Mouse (Mus musculus) large intestine, adult 2 months (tissue): ENCODE data around the gene Slc25a33. TPM values are rescaled to one million over a fixed set of nuclear protein-coding genes. Genes with fewer than 3 reads are reported as not detected.
"Not testable (repeated sequence)": the region's sequence is repeated elsewhere in the genome, so short reads cannot be mapped to it uniquely, and the experiment has no call there.

Source experiments
- DNase-seq: peaks from one replicate; pipeline ENCODE4 v3.0.0-alpha.2; 2012; ENCODE audit warnings: low read depth, low spot score
- WGBS: fragments of 180-500 bp; shearing (Covaris S2); methylation state at CpG from one replicate; pipeline ENCODE4 v1.1.7; 2018; 5-methylcytosine and 5-hydroxymethylcytosine counted together
- polyA plus RNA-seq: library from polyadenylated mRNA; depleted of rRNA; stranded (reverse); fragments of >200 nt; gene quantifications from 2 replicates; pipeline ENCODE4 v1.2.3, GENCODE M21; 2012

Gene Slc25a33
- polyA plus RNA-seq, 1 experiment, result 5.2 TPM

GRCm38 (mm10) chr4:149772394-149772793, 1.7 kb downstream of the Slc25a33 start:
- no peak for DNase-seq
- WGBS, result 15% methylated on average over 2 of the region's 2 CpGs

GRCm38 (mm10) chr4:149765201-149765600, 8.9 kb downstream of the Slc25a33 start:
- WGBS, result 45% methylated on average over 5 of the region's 5 CpGs
- no peak for DNase-seq

- DNase-seq, result no peak
- 47% methylated on average over 2 of the region's 2 CpGs for WGBS
These were observed 10.7 kb downstream of the Slc25a33 start for GRCm38 (mm10) chr4:149763335-149763734.

- 34% methylated on average over 5 of the region's 5 CpGs for WGBS
- no peak for DNase-seq
These were observed 14.6 kb downstream of the Slc25a33 start for GRCm38 (mm10) chr4:149759517-149759916.

- DNase-seq, result no peak
- 68% methylated on average over 6 of the region's 6 CpGs for WGBS
These were observed 15.7 kb downstream of the Slc25a33 start for GRCm38 (mm10) chr4:149758423-149758822.

GRCm38 (mm10) chr4:149756546-149756945, 17.5 kb downstream of the Slc25a33 start:
- DNase-seq, result not testable (repeated sequence)
- WGBS, result 81% methylated on average over 7 of the region's 7 CpGs

- DNase-seq, result no peak
- 77% methylated on average over 3 of the region's 3 CpGs for WGBS
These were observed 21.2 kb downstream of the Slc25a33 start for GRCm38 (mm10) chr4:149752836-149753235.

GRCm38 (mm10) chr4:149752124-149752799, 21.8 kb downstream of the Slc25a33 start:
- 41% methylated on average over 17 of the region's 17 CpGs for WGBS
- no peak for DNase-seq

- 84% methylated on average over 5 of the region's 5 CpGs for WGBS
- DNase-seq, result no peak
These were observed 23.4 kb downstream of the Slc25a33 start for GRCm38 (mm10) chr4:149750671-149751070.

- not testable (repeated sequence) for DNase-seq
- WGBS, result 90% methylated on average over 3 of the region's 3 CpGs
These were observed 24.4 kb downstream of the Slc25a33 start for GRCm38 (mm10) chr4:149749663-149750015.

- 93% methylated on average over 18 of the region's 18 CpGs for WGBS
These were observed 24.9 kb downstream of the Slc25a33 start for GRCm38 (mm10) chr4:149749003-149749662.

GRCm38 (mm10) chr4:149744119-149744518, 30.0 kb downstream of the Slc25a33 start:
- 89% methylated on average over 7 of the region's 7 CpGs for WGBS
- no peak for DNase-seq

More at GRCm38 (mm10) chr4:149749003-149749662, 24.9 kb downstream of the Slc25a33 start:
- no peak for DNase-seq

GRCm38 (mm10) chr4:149742011-149742530, 32.0 kb downstream of the Slc25a33 start:
- no peak for DNase-seq
- WGBS, result 91% methylated on average over 14 of the region's 14 CpGs

- no peak for DNase-seq
- 74% methylated on average over 7 of the region's 7 CpGs for WGBS
These were observed 33.8 kb downstream of the Slc25a33 start for GRCm38 (mm10) chr4:149740301-149740700.

- WGBS, result 75% methylated on average over 5 of the region's 5 CpGs
These were observed 34.6 kb downstream of the Slc25a33 start for GRCm38 (mm10) chr4:149739478-149739877.

GRCm38 (mm10) chr4:149737383-149738324, 36.4 kb downstream of the Slc25a33 start, which contains the start of gene Tmem201:
Tmem201 (minus strand) TSS chr4:149738044.
- peak; percentile 73 for DNase-seq
- WGBS, result under 1% methylated on average over 97 of the region's 97 CpGs

More at GRCm38 (mm10) chr4:149739478-149739877, 34.6 kb downstream of the Slc25a33 start:
- no peak for DNase-seq

- 31% methylated on average over 4 of the region's 4 CpGs for WGBS
- DNase-seq, result no peak
These were observed 37.5 kb downstream of the Slc25a33 start for GRCm38 (mm10) chr4:149736581-149736980.

- WGBS, result 66% methylated on average over 5 of the region's 5 CpGs
- no peak for DNase-seq
These were observed 38.3 kb downstream of the Slc25a33 start for GRCm38 (mm10) chr4:149735624-149736250.

- no peak for DNase-seq
- WGBS, result 79% methylated on average over 10 of the region's 10 CpGs
These were observed 39.2 kb downstream of the Slc25a33 start for GRCm38 (mm10) chr4:149734730-149735475.
